In the genomic region with DNA sequence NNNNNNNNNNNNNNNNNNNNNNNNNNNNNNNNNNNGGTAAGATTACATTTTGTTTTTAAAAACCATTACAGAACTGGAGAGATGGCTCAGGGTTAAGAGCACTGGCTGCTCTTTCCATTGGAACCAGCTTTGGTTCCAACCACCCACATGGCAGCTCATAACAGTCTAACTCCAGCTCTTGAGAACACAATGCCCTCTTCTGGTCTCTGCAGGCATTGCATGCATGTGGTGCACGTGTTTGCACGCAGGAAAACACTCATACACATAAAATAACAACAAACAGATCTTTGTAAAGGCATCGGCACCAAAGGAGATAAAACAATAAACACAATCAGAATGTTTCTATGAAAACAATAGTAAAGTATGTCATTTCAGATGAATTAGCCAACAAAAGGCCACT, we compare ENCODE assay signal across 18 mouse cellular contexts. TPM values are rescaled to one million over a fixed set of nuclear protein-coding genes. Genes with fewer than 3 reads are reported as not detected.
DNase-seq lines count a peak whose midpoint lies in the region; ATAC-seq and TF ChIP-seq lines count a peak whose summit lies in the region.
"Had no signal": no experiment of that assay in that cellular context is flagged by ENCODE, and none has a peak within 500 bp of the region (broad histone marks: within the 10 kb centered on the region; RNA-seq: fewer than 3 reads in every experiment).

No protein-coding gene starts in this region.

- no peak for ATAC-seq in hindbrain, postnatal 0 days
- ATAC-seq in hindbrain, embryonic 16.5 days, result no peak
- no peak for ATAC-seq in lung, embryonic 14.5 days (ENCODE audit: insufficient read depth)
- ATAC-seq: activated CD4-positive, CD25-positive, alpha-beta regulatory T cell, adult 4 months had no signal

- no peak overlapping the region for H3K27ac ChIP-seq in hindbrain, postnatal 0 days
- no peak overlapping the region for H3K27ac ChIP-seq in hindbrain, embryonic 16.5 days (ENCODE audit: low read depth, low read length)
- no peak overlapping the region for H3K27ac ChIP-seq in lung, embryonic 14.5 days (ENCODE audit: low read depth)
- no peak overlapping the region for H3K27ac ChIP-seq in cortical plate, adult 2 months (ENCODE audit: insufficient read depth, low read length)
- H3K27ac ChIP-seq: limb, embryonic 10.5 days; lung, embryonic 15.5 days; midbrain, embryonic 10.5 days had no signal

- H3K4me2 ChIP-seq in hindbrain, postnatal 0 days (ENCODE audit: low read depth, low read length), result no peak overlapping the region
- no peak overlapping the region for H3K4me2 ChIP-seq in hindbrain, embryonic 16.5 days (ENCODE audit: low read length)
- no peak overlapping the region for H3K4me2 ChIP-seq in lung, embryonic 14.5 days
- H3K4me2 ChIP-seq: lung, embryonic 15.5 days had no signal

- no peaks in the 10 kb centered on the region for H3K36me3 ChIP-seq in hindbrain, postnatal 0 days (ENCODE audit: insufficient read depth, low read length)
- H3K36me3 ChIP-seq in hindbrain, embryonic 16.5 days (ENCODE audit: control insufficient read depth, insufficient read depth, low read length), result no peaks in the 10 kb centered on the region
- H3K36me3 ChIP-seq in lung, embryonic 14.5 days (ENCODE audit: insufficient read depth), result no peaks in the 10 kb centered on the region
- H3K36me3 ChIP-seq: limb, embryonic 10.5 days; lung, embryonic 15.5 days; midbrain, embryonic 10.5 days had no signal

- TF ChIP-seq CTCF in hindbrain, postnatal 0 days (IDR thresholded peaks at IDR 0.05; ENCODE audit: low read depth), result peak; percentile 55
- TF ChIP-seq CTCF in lung, embryonic 14.5 days (IDR thresholded peaks at IDR 0.05; ENCODE audit: low read depth), result peak; percentile 57
- TF ChIP-seq CTCF in cortical plate, adult 2 months (IDR thresholded peaks at IDR 0.05; ENCODE audit: extremely low read depth, insufficient read depth, low read length), result 0 out of 2 replicates have a peak, but pooled peaks have one; percentile 31

- H3K27me3 ChIP-seq in hindbrain, postnatal 0 days (ENCODE audit: insufficient read depth, low read length), result no peaks in the 10 kb centered on the region
- no peaks in the 10 kb centered on the region; the same call in 1 of the 2 replicates for H3K27me3 ChIP-seq in hindbrain, embryonic 16.5 days (replicated peaks; ENCODE audit: control insufficient read depth, insufficient read depth, low read length)
- H3K27me3 ChIP-seq in lung, embryonic 14.5 days (ENCODE audit: insufficient read depth, low read length), result no peaks in the 10 kb centered on the region
- H3K27me3 ChIP-seq: lung, embryonic 15.5 days had no signal

- no peaks in the 10 kb centered on the region for H3K4me1 ChIP-seq in hindbrain, postnatal 0 days (ENCODE audit: insufficient read depth, low read length)
- peaks cover 2% of the 10 kb centered on the region; the same call in 1 of the 2 replicates for H3K4me1 ChIP-seq in hindbrain, embryonic 16.5 days (ENCODE audit: control insufficient read depth, insufficient read depth, low read depth, low read length)
- no peaks in the 10 kb centered on the region for H3K4me1 ChIP-seq in lung, embryonic 14.5 days (ENCODE audit: insufficient read depth)
- no peaks in the 10 kb centered on the region for H3K4me1 ChIP-seq in cortical plate, adult 2 months (ENCODE audit: control insufficient read depth, insufficient read depth, low read length)
- H3K4me1 ChIP-seq: lung, embryonic 15.5 days had no signal

- DNase-seq in hindbrain, postnatal 0 days (ENCODE audit: low spot score), result no peak
- DNase-seq in lung, embryonic 14.5 days, result peak; percentile 23
- no peak for DNase-seq in lung, postnatal 36 days
- peak; percentile 68 for DNase-seq in ES-CJ7 (ENCODE audit: low read depth, low spot score)
- no peak for DNase-seq in adrenal gland, postnatal 25 days
- DNase-seq in Muller cell, postnatal 12 days (ENCODE audit: inconsistent ontology term), result no peak
- DNase-seq: cerebellum, adult 18-20 months; embryo, embryonic 11 days; heart, postnatal 10 days; kidney, postnatal 14 days; thymus, postnatal 36 days had no signal

- WGBS in hindbrain, postnatal 0 days, result 62% methylated on average over 3 of the region's 3 CpGs
- 56% methylated on average over 3 of the region's 3 CpGs for WGBS in hindbrain, embryonic 16.5 days
- 49% methylated on average over 3 of the region's 3 CpGs for WGBS in lung, embryonic 14.5 days

- H3K9me3 ChIP-seq in hindbrain, postnatal 0 days (ENCODE audit: low read length), result no peaks in the 10 kb centered on the region
- no peaks in the 10 kb centered on the region for H3K9me3 ChIP-seq in hindbrain, embryonic 16.5 days (ENCODE audit: control insufficient read depth, low read length)
- H3K9me3 ChIP-seq in lung, embryonic 14.5 days (ENCODE audit: low read depth, low read length), result no peaks in the 10 kb centered on the region
- H3K9me3 ChIP-seq: limb, embryonic 10.5 days; lung, embryonic 15.5 days; midbrain, embryonic 10.5 days had no signal

- no peak overlapping the region for H3K4me3 ChIP-seq in hindbrain, postnatal 0 days (ENCODE audit: low read length)
- no peak overlapping the region for H3K4me3 ChIP-seq in hindbrain, embryonic 16.5 days (ENCODE audit: low read length)
- H3K4me3 ChIP-seq in lung, embryonic 14.5 days (ENCODE audit: low read depth, low read length), result no peak overlapping the region
- H3K4me3 ChIP-seq in cortical plate, adult 2 months (ENCODE audit: insufficient read depth, low read length), result no peak overlapping the region
- H3K4me3 ChIP-seq: erythroblast, embryonic 14.5 days; limb, embryonic 10.5 days; lung, embryonic 15.5 days; midbrain, embryonic 10.5 days had no signal

- no peak overlapping the region for H3K9ac ChIP-seq in hindbrain, postnatal 0 days (replicated peaks; ENCODE audit: low read length)
- H3K9ac ChIP-seq in hindbrain, embryonic 16.5 days (ENCODE audit: low read depth, low read length), result no peak overlapping the region
- H3K9ac ChIP-seq in lung, embryonic 14.5 days, result no peak overlapping the region
- H3K9ac ChIP-seq: lung, embryonic 15.5 days had no signal

- no peak for TF ChIP-seq POLR2A in cortical plate, adult 2 months (IDR thresholded peaks at IDR 0.05; ENCODE audit: extremely low read depth, insufficient read depth, low read length)

RNA-seq across cellular contexts. Expression of a gene that starts 19.9 kb away (rescaled TPM):
- 32.7 and 35.0 TPM in 2 replicates for total RNA-seq in hindbrain, postnatal 0 days (2014; rRNA removed)
- 32.9 and 33.0 TPM in 2 replicates for polyA plus RNA-seq in hindbrain, postnatal 0 days (2015; fragmentation: Nextera tagmentation; extraction: Ambion mirVana)
- polyA plus RNA-seq in hindbrain, embryonic 16.5 days (2015; fragmentation: Nextera tagmentation; extraction: Ambion mirVana), result 23.0 and 23.3 TPM in 2 replicates
- 17.6 and 21.2 TPM in 2 replicates for polyA plus RNA-seq in lung, embryonic 14.5 days (2014; fragmentation: Nextera tagmentation; extraction: Ambion mirVana)
- 46.0 and 51.4 TPM in 2 replicates for polyA plus RNA-seq in cortical plate, adult 2 months (2012; rRNA removed)
- 36.0 and 44.8 TPM in 2 replicates for total RNA-seq in adrenal gland, postnatal 25 days (2021)
- polyA plus RNA-seq: erythroblast, embryonic 14.5 days had no signal

RNA-seq across cellular contexts. Expression of a gene that starts 49.4 kb away (rescaled TPM):
- 24.9 and 32.3 TPM in 2 replicates for total RNA-seq in hindbrain, postnatal 0 days (2014; rRNA removed)
- 78.5 and 82.9 TPM in 2 replicates for polyA plus RNA-seq in hindbrain, postnatal 0 days (2015; fragmentation: Nextera tagmentation; extraction: Ambion mirVana)
- polyA plus RNA-seq in hindbrain, embryonic 16.5 days (2015; fragmentation: Nextera tagmentation; extraction: Ambion mirVana), result 86.5 and 88.6 TPM in 2 replicates
- 138 and 148 TPM in 2 replicates for polyA plus RNA-seq in lung, embryonic 14.5 days (2014; fragmentation: Nextera tagmentation; extraction: Ambion mirVana)
- polyA plus RNA-seq in cortical plate, adult 2 months (2012; rRNA removed), result 36.3 and 38.7 TPM in 2 replicates
- 121 and 128 TPM in 2 replicates for total RNA-seq in adrenal gland, postnatal 25 days (2021)

RNA-seq across cellular contexts. Expression of a gene that starts 59.0 kb away (rescaled TPM):
- total RNA-seq in hindbrain, postnatal 0 days (2014; rRNA removed), result 30.8 and 33.4 TPM in 2 replicates
- 23.4 and 27.9 TPM in 2 replicates for polyA plus RNA-seq in hindbrain, postnatal 0 days (2015; fragmentation: Nextera tagmentation; extraction: Ambion mirVana)
- polyA plus RNA-seq in hindbrain, embryonic 16.5 days (2015; fragmentation: Nextera tagmentation; extraction: Ambion mirVana), result 23.8 and 25.1 TPM in 2 replicates
- polyA plus RNA-seq in lung, embryonic 14.5 days (2014; fragmentation: Nextera tagmentation; extraction: Ambion mirVana), result 8.4 and 8.5 TPM in 2 replicates
- polyA plus RNA-seq in cortical plate, adult 2 months (2012; rRNA removed), result 10.7 and 11.2 TPM in 2 replicates
- 14.3 and 17.9 TPM in 2 replicates for total RNA-seq in adrenal gland, postnatal 25 days (2021)
- polyA plus RNA-seq: erythroblast, embryonic 14.5 days had no signal

Comparison
In these comparisons a context has a peak if more than half of its experiments do, and no peak if none do; other contexts are left out.
1. DNase-seq: peak in lung, embryonic 14.5 days (single experiment) and ES-CJ7 (single experiment); none in hindbrain, postnatal 0 days (single experiment), lung, postnatal 36 days (single experiment), adrenal gland, postnatal 25 days (single experiment) and Muller cell, postnatal 12 days (single experiment).
2. Peak in every context shown above with its lines, with median percentiles within 50 percentile points of each other: CTCF ChIP-seq.